Comparison of ENCODE assay signal across 7 mouse cellular contexts in genomic region chr6:47454131-47454574, GRCm38 (mm10). TPM values are rescaled to one million over a fixed set of nuclear protein-coding genes. Genes with fewer than 3 reads are reported as not detected.
DNase-seq lines count a peak whose midpoint lies in the region; ATAC-seq lines count a peak whose summit lies in the region.

No protein-coding gene starts in this region.

- intact Hi-C loops in left cerebral cortex, postnatal 36 days (cut with DNase I): loop anchor here (5.0 to 10.0 kb wide), 2 partner anchors 137 to 141 kb away; partner anchors contain the start of gene Ezh2

- H3K36me3 ChIP-seq in intestine, embryonic 16.5 days (ENCODE audit: control insufficient read depth, insufficient read depth, low read length): no peaks in the 10 kb centered on the region
- no peaks in the 10 kb centered on the region; the same call in 1 of the 2 replicates for H3K36me3 ChIP-seq in midbrain, embryonic 10.5 days

- ATAC-seq in intestine, embryonic 16.5 days: peak; percentile 95

- peak; percentile 94 for DNase-seq in adrenal gland, adult 2 months
- peak; percentile 64 for DNase-seq in embryo, embryonic 10.5 days (ENCODE audit: low spot score)
- DNase-seq in gastrocnemius, postnatal 25 days: peak; percentile 87
- DNase-seq in left cerebral cortex, postnatal 36 days (ENCODE audit: low spot score in 2 of 2): peak; percentile 73 to 82
- DNase-seq in midbrain, embryonic 10.5 days (ENCODE audit: low spot score): peak; percentile 81
- peak; percentile 72 for DNase-seq in right cerebral cortex, postnatal 4 days

- no peaks in the 10 kb centered on the region for H3K27me3 ChIP-seq in intestine, embryonic 16.5 days (replicated peaks; ENCODE audit: control insufficient read depth, insufficient read depth, low read length)
- no peaks in the 10 kb centered on the region for H3K27me3 ChIP-seq in midbrain, embryonic 10.5 days (ENCODE audit: low read depth, poor library complexity, severe bottlenecking)

- H3K9me3 ChIP-seq in intestine, embryonic 16.5 days (ENCODE audit: control insufficient read depth, low read length): no peaks in the 10 kb centered on the region
- H3K9me3 ChIP-seq in midbrain, embryonic 10.5 days (replicated peaks): no peaks in the 10 kb centered on the region

- H3K4me2 ChIP-seq in intestine, embryonic 16.5 days (ENCODE audit: low read depth, low read length): peak overlapping the region; percentile 82

- H3K4me3 ChIP-seq in intestine, embryonic 16.5 days (ENCODE audit: low read length): peak overlapping the region; percentile 98
- H3K4me3 ChIP-seq in midbrain, embryonic 10.5 days: peak overlapping the region; percentile 94

- under 1% methylated on average over 55 of the region's 72 CpGs for WGBS in intestine, embryonic 16.5 days
- WGBS in midbrain, embryonic 10.5 days: under 1% methylated on average over 52 of the region's 72 CpGs

- H3K4me1 ChIP-seq in intestine, embryonic 16.5 days (ENCODE audit: control insufficient read depth, insufficient read depth, low read length): peaks cover 20% of the 10 kb centered on the region
- peaks cover 23% of the 10 kb centered on the region for H3K4me1 ChIP-seq in midbrain, embryonic 10.5 days

- H3K9ac ChIP-seq in intestine, embryonic 16.5 days (ENCODE audit: low read depth, low read length): peak overlapping the region; percentile 100

- H3K27ac ChIP-seq in intestine, embryonic 16.5 days (ENCODE audit: low read length): peak overlapping the region; percentile 98
- peak overlapping the region; percentile 100 for H3K27ac ChIP-seq in midbrain, embryonic 10.5 days (replicated peaks)

RNA-seq across cellular contexts. Expression of gene Cul1, which starts 1.0 kb away (rescaled TPM):
- 100 to 1,000 TPM in 1 of 2 experiments, 10 to 100 TPM in 1; 89.9 to 107 TPM for total RNA-seq in adrenal gland, adult 2 months (2021)
- 7.4 and 9.2 TPM in 2 replicates for polyA plus RNA-seq in adrenal gland, adult 2 months (2012; rRNA removed)
- total RNA-seq in gastrocnemius, postnatal 25 days (2021): 10 to 100 TPM; 57.2 to 57.4 TPM
- polyA plus RNA-seq in intestine, embryonic 16.5 days (2015; fragmentation: Nextera tagmentation; extraction: Ambion mirVana): 94.2 and 97.6 TPM in 2 replicates
- total RNA-seq in left cerebral cortex, postnatal 36 days (2021): 100 to 1,000 TPM; 113 to 126 TPM
- polyA plus RNA-seq in midbrain, embryonic 10.5 days (2016; fragmentation: Nextera tagmentation; extraction: Ambion mirVana): 197 and 198 TPM in 2 replicates

Comparison
In these comparisons a context has a peak if more than half of its experiments do, and no peak if none do; other contexts are left out.
1. Peak in every context shown above with its lines: DNase-seq, ATAC-seq, H3K4me3 ChIP-seq and H3K27ac ChIP-seq.